8 mouse cellular contexts compared by ENCODE assay signal in genomic region chr2:85246506-85247082, GRCm38 (mm10). TPM values are rescaled to one million over a fixed set of nuclear protein-coding genes. Genes with fewer than 3 reads are reported as not detected.
A peak's percentile ranks its signal among the peaks of the same experiment; 100 is the strongest.
DNase-seq lines count a peak whose midpoint lies in the region; ATAC-seq and TF ChIP-seq lines count a peak whose summit lies in the region.

No protein-coding gene starts in this region.

- no peaks in the 10 kb centered on the region for H3K79me2 ChIP-seq in liver, adult 2 months (ENCODE audit: control insufficient read depth, insufficient read depth, low read length)

- no peaks in the 10 kb centered on the region for H3K4me1 ChIP-seq in embryonic facial prominence, embryonic 11.5 days (ENCODE audit: control insufficient read depth, insufficient read depth, low read length)
- H3K4me1 ChIP-seq in kidney, embryonic 14.5 days (ENCODE audit: control insufficient read depth, insufficient read depth, low read length), result no peaks in the 10 kb centered on the region
- H3K4me1 ChIP-seq in liver, adult 2 months (ENCODE audit: control insufficient read depth, insufficient read depth, low read length), result peaks cover 4% of the 10 kb centered on the region
- H3K4me1 ChIP-seq in neural tube, embryonic 11.5 days (ENCODE audit: control insufficient read depth, insufficient read depth, low read length), result no peaks in the 10 kb centered on the region
- H3K4me1 ChIP-seq in stomach, embryonic 16.5 days (ENCODE audit: control insufficient read depth, insufficient read depth, low read length), result no peaks in the 10 kb centered on the region

- WGBS in embryonic facial prominence, embryonic 11.5 days, result 11% methylated on average over 4 of the region's 4 CpGs
- WGBS in kidney, embryonic 14.5 days, result 9% methylated on average over 4 of the region's 4 CpGs
- 7% methylated on average over 4 of the region's 4 CpGs for WGBS in liver, adult 2 months
- 8% methylated on average over 4 of the region's 4 CpGs for WGBS in neural tube, embryonic 11.5 days
- 5% methylated on average over 4 of the region's 4 CpGs for WGBS in stomach, embryonic 16.5 days

- H3K4me2 ChIP-seq in embryonic facial prominence, embryonic 11.5 days (ENCODE audit: low read depth, low read length), result no peak overlapping the region
- H3K4me2 ChIP-seq in kidney, embryonic 14.5 days (replicated peaks; ENCODE audit: low read depth, low read length), result no peak overlapping the region
- H3K4me2 ChIP-seq in neural tube, embryonic 11.5 days (ENCODE audit: low read depth), result no peak overlapping the region
- no peak overlapping the region for H3K4me2 ChIP-seq in stomach, embryonic 16.5 days (ENCODE audit: low read depth, low read length)

- no peak overlapping the region for H3K4me3 ChIP-seq in embryonic facial prominence, embryonic 11.5 days (ENCODE audit: low read depth, low read length)
- H3K4me3 ChIP-seq in kidney, embryonic 14.5 days (ENCODE audit: low read length), result no peak overlapping the region
- H3K4me3 ChIP-seq in liver, adult 2 months (ENCODE audit: insufficient read depth, low read depth, low read length), result no peak overlapping the region
- no peak overlapping the region for H3K4me3 ChIP-seq in neural tube, embryonic 11.5 days (ENCODE audit: low read depth, low read length)
- H3K4me3 ChIP-seq in stomach, embryonic 16.5 days (replicated peaks; ENCODE audit: low read length), result no peak overlapping the region

- H3K36me3 ChIP-seq in embryonic facial prominence, embryonic 11.5 days (replicated peaks; ENCODE audit: control insufficient read depth, insufficient read depth, low read depth, low read length), result no peaks in the 10 kb centered on the region
- H3K36me3 ChIP-seq in kidney, embryonic 14.5 days (ENCODE audit: control insufficient read depth, insufficient read depth, low read length), result no peaks in the 10 kb centered on the region
- H3K36me3 ChIP-seq in liver, adult 2 months (ENCODE audit: control insufficient read depth, insufficient read depth, low read length), result no peaks in the 10 kb centered on the region
- no peaks in the 10 kb centered on the region for H3K36me3 ChIP-seq in neural tube, embryonic 11.5 days (ENCODE audit: control insufficient read depth, insufficient read depth, low read length)
- no peaks in the 10 kb centered on the region for H3K36me3 ChIP-seq in stomach, embryonic 16.5 days (ENCODE audit: control insufficient read depth, insufficient read depth, low read length)

- H3K27me3 ChIP-seq in embryonic facial prominence, embryonic 11.5 days (ENCODE audit: control insufficient read depth, insufficient read depth, low read length), result no peaks in the 10 kb centered on the region
- H3K27me3 ChIP-seq in kidney, embryonic 14.5 days (ENCODE audit: control insufficient read depth, insufficient read depth, low read length), result no peaks in the 10 kb centered on the region
- no peaks in the 10 kb centered on the region for H3K27me3 ChIP-seq in liver, adult 2 months (ENCODE audit: control insufficient read depth, insufficient read depth, low read length)
- H3K27me3 ChIP-seq in neural tube, embryonic 11.5 days (ENCODE audit: control insufficient read depth, insufficient read depth, low read length), result no peaks in the 10 kb centered on the region
- H3K27me3 ChIP-seq in stomach, embryonic 16.5 days (ENCODE audit: control insufficient read depth, insufficient read depth, low read length), result no peaks in the 10 kb centered on the region

- DNase-seq in 3T3-L1 (ENCODE audit: low read depth, low spot score), result peak; percentile 86
- peak; percentile 84 for DNase-seq in adrenal gland, postnatal 25 days
- DNase-seq in embryonic facial prominence, embryonic 11.5 days (ENCODE audit: low spot score), result peak; percentile 79
- peak; percentile 72 to 74 for DNase-seq in heart, adult 9 months (ENCODE audit: low spot score in 2 of 2)
- peak; percentile 17 for DNase-seq in liver, adult 2 months (ENCODE audit: extremely low read depth, low read depth, low spot score)
- DNase-seq in neural tube, embryonic 11.5 days (ENCODE audit: low spot score), result peak; percentile 78

- no peak overlapping the region for H3K9ac ChIP-seq in embryonic facial prominence, embryonic 11.5 days (replicated peaks; ENCODE audit: low read length)
- no peak overlapping the region for H3K9ac ChIP-seq in kidney, embryonic 14.5 days (ENCODE audit: low read depth, low read length)
- H3K9ac ChIP-seq in liver, adult 2 months (ENCODE audit: low read depth, low read length), result no peak overlapping the region
- no peak overlapping the region for H3K9ac ChIP-seq in neural tube, embryonic 11.5 days (ENCODE audit: low read length)
- no peak overlapping the region for H3K9ac ChIP-seq in stomach, embryonic 16.5 days (ENCODE audit: low read length)

- ATAC-seq in embryonic facial prominence, embryonic 11.5 days (replicated peaks; ENCODE audit: insufficient number of reproducible peaks, low FRiP score, low TSS enrichment, low read depth), result peak; percentile 49; the same call in 1 of the 2 replicates
- peak; percentile 82 for ATAC-seq in kidney, embryonic 14.5 days (ENCODE audit: low FRiP score, low TSS enrichment)
- ATAC-seq in neural tube, embryonic 11.5 days (ENCODE audit: insufficient read depth, low FRiP score, low TSS enrichment), result peak; percentile 76
- peak; percentile 58; the same call in 1 of the 2 replicates for ATAC-seq in stomach, embryonic 16.5 days (ENCODE audit: insufficient read depth, low FRiP score)

- H3K27ac ChIP-seq in embryonic facial prominence, embryonic 11.5 days (replicated peaks; ENCODE audit: low read depth, low read length), result no peak overlapping the region
- no peak overlapping the region for H3K27ac ChIP-seq in kidney, embryonic 14.5 days (ENCODE audit: low read depth, low read length)
- H3K27ac ChIP-seq in liver, adult 2 months (replicated peaks; ENCODE audit: insufficient read depth, low read depth, low read length), result no peak overlapping the region
- H3K27ac ChIP-seq in neural tube, embryonic 11.5 days (ENCODE audit: low read depth, low read length), result no peak overlapping the region
- H3K27ac ChIP-seq in stomach, embryonic 16.5 days (ENCODE audit: low read length), result no peak overlapping the region

- no peak for TF ChIP-seq POLR2A in liver, adult 2 months (IDR thresholded peaks at IDR 0.05; ENCODE audit: extremely low read depth, insufficient read depth, low read length)

- no peaks in the 10 kb centered on the region for H3K9me3 ChIP-seq in embryonic facial prominence, embryonic 11.5 days (replicated peaks; ENCODE audit: control insufficient read depth, low read length)
- H3K9me3 ChIP-seq in kidney, embryonic 14.5 days (ENCODE audit: control insufficient read depth, low read length), result no peaks in the 10 kb centered on the region
- H3K9me3 ChIP-seq in neural tube, embryonic 11.5 days (ENCODE audit: control insufficient read depth, low read length), result no peaks in the 10 kb centered on the region
- H3K9me3 ChIP-seq in stomach, embryonic 16.5 days (replicated peaks; ENCODE audit: control insufficient read depth, low read length), result no peaks in the 10 kb centered on the region

- peak; percentile 99 for TF ChIP-seq CTCF in liver, adult 2 months (IDR thresholded peaks at IDR 0.05; ENCODE audit: low read depth, low read length)

RNA-seq across cellular contexts. Expression of gene Lrrc55, which starts 49.6 kb away (rescaled TPM):
- 15.8 and 19.7 TPM in 2 replicates for total RNA-seq in adrenal gland, postnatal 25 days (2021)
- 1.0 and 1.4 TPM in 2 replicates for polyA plus RNA-seq in embryonic facial prominence, embryonic 11.5 days (2014; fragmentation: Nextera tagmentation; extraction: Ambion mirVana)
- 0.39 and 0.47 TPM in 2 replicates for polyA plus RNA-seq in kidney, embryonic 14.5 days (2014; fragmentation: Nextera tagmentation; extraction: Ambion mirVana)
- 0.07 TPM in 1 of 2 replicates, not detected in the other for total RNA-seq in liver, adult 2 months (2014; rRNA removed)
- not detected in 2 replicates for polyA plus RNA-seq in liver, adult 2 months (2012; rRNA removed)
- 1.1 and 1.2 TPM in 2 replicates for polyA plus RNA-seq in neural tube, embryonic 11.5 days (2014; fragmentation: Nextera tagmentation; extraction: Ambion mirVana)
- 3.0 and 4.2 TPM in 2 replicates for polyA plus RNA-seq in stomach, embryonic 16.5 days (2015; fragmentation: Nextera tagmentation; extraction: Ambion mirVana)

Comparison
In these comparisons a context has a peak if more than half of its experiments do, and no peak if none do; other contexts are left out.
1. DNase-seq: peak in every context shown above with its lines; median percentile 86 in 3T3-L1; 84 in adrenal gland, postnatal 25 days; 79 in embryonic facial prominence, embryonic 11.5 days; 78 in neural tube, embryonic 11.5 days; 73 in heart, adult 9 months; 17 in liver, adult 2 months.